Mouse (Mus musculus) adrenal gland, postnatal 4 days (tissue): ENCODE measurements around the gene Spata21. TPM values are rescaled to one million over a fixed set of nuclear protein-coding genes. Genes with fewer than 3 reads are reported as not detected.

ENCODE experiments used
- DNase-seq, 2 experiments: peaks; one replicate each; pipeline ENCODE4 v3.0.0; 2021 to 2022; ENCODE audit warnings: low spot score in 2 of 2, mixed read lengths in 2 of 2
- total RNA-seq, 2 experiments: library from RNA; stranded (reverse); gene quantifications; 2 replicates each; pipeline ENCODE4 v1.2.3; 2021

Spata21 gene
- total RNA-seq, 2 experiments from 2014 or later, result 0.68 to 0.81 TPM

- DNase-seq, result no peak
These were observed 14.0 kb upstream of the Spata21 start for GRCm38 (mm10) chr4:141074109-141074508.

GRCm38 (mm10) chr4:141076761-141077506 is 11.2 kb upstream of the Spata21 start:
- no peak for DNase-seq

GRCm38 (mm10) chr4:141077681-141078509 is 10.2 kb upstream of the Spata21 start, which contains the start of gene Necap2:
Necap2 (minus strand) TSS chr4:141078357.
- peak; percentile 78 to 84 for DNase-seq

DNA sequence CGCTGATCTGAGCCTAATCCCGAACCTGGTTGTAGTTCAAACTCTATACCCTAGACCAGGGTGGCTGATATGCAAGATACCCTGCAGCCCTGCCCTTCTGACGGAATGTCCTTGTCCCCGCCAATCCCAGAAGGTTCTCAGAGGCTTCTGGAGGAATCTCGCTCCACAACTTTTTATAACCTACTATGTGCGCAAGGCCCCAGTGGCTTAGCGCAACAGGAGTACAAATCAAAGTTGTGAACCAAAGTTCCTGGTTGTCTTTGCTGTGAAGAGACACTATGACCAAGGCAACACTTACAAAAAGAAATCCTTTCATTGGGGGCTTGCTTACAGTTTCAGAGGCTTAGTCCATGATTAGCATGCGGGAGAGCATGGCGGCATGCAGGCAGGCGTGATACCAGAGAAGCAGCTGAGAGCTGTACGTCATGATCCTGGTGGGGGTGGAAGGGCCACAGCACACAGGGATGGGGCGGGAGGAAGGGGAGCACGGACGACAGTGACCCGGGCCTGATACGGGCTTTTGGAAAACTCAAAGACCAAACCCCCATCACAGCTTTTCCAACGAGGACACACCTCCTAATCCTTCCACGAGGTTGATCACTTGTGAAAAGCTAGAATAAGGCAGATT is 9.5 kb upstream of the Spata21 start:
- no peak for DNase-seq

- DNase-seq, result no peak
These were observed 1.3 kb upstream of the Spata21 start for GRCm38 (mm10) chr4:141086862-141087261.

DNA sequence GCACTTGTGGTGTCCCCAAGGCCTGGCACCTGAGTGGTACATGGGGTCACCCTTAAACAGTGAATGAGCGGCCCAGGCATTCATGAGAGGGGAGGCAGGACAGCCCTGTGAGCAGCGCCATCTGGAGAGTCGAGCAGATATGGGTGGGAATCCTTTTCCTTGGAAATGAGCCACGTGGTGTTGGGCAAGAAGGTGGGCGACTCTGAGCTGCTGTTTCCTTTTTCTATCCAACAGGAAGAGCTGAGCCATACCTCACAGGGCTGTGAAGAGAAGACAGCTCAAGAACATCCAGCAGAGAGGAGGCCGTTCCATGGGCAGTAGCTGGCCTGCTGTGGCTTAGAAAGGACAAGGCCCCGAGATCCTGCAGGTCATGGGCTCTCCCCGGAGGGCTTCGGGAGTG is 581 bp downstream of the Spata21 start:
- DNase-seq, result no peak

DNA sequence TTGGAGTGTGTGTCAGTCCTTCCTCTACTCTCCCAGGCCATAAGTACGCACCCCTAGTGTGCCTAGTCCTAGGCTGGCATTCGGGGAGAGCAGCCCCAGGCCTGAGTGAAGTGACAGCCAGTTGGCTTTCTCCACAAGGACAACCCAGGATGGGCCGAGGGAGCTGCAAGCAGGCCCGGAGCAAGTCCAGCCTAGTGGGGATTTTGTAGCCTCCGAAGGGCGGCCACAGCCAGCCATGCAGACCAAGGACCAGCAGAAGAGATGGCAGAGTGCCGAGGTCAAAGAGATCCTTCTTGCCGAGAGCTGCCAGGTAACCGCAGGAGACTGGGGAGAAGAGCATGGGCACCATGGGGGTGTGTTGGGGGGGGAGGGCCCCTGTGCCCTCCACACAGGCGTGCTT is 6.9 kb downstream of the Spata21 start:
- no peak for DNase-seq

DNA sequence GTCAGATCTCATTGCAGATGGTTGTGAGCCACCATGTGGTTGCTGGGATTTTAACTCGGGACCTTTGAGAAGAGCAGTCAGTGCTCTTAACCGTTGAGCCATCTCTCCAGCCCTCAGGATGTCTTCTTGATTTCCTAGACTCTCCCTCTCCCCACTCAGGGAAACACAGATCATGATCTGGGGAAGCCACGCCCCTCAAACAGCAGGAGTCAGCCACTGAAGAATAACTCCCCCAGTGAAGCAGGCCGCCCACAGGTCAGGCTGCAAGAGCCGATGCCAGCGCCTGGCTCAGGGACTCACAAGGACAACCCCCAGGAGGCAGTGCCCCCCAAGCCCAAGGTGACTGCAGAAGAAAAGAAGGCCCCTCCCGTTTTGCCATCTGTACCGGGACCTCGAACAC is 8.6 kb downstream of the Spata21 start:
- no peak for DNase-seq

GRCm38 (mm10) chr4:141098935-141099334 is 10.8 kb downstream of the Spata21 start:
- no peak for DNase-seq

GRCm38 (mm10) chr4:141099956-141100355 is 11.8 kb downstream of the Spata21 start:
- no peak for DNase-seq

- no peak for DNase-seq
These were observed 13.2 kb downstream of the Spata21 start for GRCm38 (mm10) chr4:141101291-141101690.

- no peak for DNase-seq
These were observed 13.7 kb downstream of the Spata21 start for GRCm38 (mm10) chr4:141101855-141102254.

DNA sequence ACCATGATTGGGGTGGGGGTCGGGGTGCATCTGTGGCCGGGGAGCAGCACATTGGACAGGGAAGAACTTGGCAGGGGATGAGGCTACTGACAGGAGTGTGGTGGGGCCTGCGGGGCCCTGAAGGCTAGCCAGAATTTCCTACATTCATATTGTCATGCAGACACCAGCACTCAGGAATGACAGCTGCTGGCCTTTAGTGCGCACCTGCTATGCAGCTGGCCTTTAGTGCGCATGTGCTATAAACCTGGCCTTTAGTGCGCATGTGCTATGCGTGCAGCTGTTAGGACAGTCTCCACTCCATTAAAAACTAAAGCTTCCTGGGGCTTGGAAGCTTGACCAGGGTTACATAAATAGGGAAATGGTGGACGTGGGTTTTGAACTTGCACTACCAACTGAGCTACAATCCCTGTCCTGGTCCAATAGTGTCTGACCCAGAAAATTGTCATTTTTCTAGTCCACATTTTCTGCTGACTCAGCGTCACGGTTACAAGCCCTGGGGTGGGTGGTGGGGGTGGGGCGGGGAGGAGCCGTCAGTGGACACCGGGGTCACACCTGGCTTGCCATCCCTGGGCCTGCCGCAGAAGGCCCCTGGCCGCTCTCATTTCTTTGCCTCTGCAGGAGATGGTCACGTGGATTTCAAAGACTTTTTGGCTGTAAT is 18.5 kb downstream of the Spata21 start:
- no peak for DNase-seq

- DNase-seq, result no peak
These were observed 20.1 kb downstream of the Spata21 start for GRCm38 (mm10) chr4:141108196-141108732.

DNA sequence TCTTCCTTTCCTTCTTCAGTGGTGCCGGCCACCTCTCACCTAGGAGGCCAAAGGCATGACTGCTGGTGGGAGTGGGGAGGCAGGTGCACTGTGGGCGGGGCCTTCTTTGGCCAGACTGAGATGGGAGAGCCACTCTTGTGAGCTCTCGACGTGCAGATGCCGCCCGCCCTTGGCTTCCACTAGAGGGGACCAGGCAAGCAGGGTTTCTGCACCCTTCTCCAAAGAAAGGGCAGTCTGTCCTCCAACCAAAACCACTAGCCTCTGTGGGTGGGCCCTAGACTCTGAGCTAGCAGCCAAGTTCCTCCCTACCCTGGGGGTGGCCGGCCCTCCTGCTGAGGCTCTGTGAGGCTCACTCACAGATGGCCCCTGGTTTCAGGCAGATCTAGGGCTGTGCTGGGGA is 25.7 kb downstream of the Spata21 start:
- no peak for DNase-seq

GRCm38 (mm10) chr4:141114521-141114981 is 26.4 kb downstream of the Spata21 start:
- DNase-seq, result no peak

GRCm38 (mm10) chr4:141115398-141115797 is 27.3 kb downstream of the Spata21 start:
- DNase-seq, result no peak

DNA sequence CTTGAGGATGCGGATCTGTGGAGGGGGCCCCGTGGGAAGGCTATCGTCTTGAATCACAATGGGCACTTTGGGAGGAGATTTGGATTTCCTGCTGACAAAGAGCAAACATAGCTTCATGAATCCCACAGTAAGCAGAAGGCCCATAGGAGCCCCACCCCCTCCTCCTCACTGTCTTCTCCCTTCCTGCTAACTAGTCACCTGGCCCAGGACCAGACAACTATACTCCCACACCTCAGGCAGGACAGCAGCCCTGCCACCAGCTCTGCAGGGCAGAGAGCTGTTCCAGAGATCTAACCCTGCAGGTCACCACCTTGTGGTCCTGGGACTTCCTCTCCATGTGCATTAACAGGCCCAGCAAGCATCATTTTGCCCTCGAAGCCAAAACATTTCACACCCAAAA is 30.6 kb downstream of the Spata21 start:
- no peak for DNase-seq

DNA sequence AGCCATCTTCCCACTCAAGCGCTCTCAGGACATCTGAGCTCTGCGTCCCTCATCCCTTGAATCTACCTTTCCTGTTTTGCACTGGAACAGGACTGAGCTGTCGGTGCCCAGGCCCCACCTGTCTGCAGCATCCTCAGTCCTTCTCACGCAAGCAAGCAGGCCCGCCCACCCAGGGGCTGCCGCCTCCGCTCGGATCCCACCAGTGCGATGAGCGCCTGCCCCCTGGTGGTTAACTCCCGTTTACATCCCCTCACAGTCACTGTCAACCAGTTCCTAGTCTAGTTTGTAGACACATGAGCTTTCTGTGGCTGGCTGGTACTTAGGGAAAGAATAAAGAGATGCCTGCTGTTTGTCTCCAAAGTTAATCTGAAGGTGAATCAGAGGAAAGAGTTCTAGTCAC is 32.6 kb downstream of the Spata21 start:
- DNase-seq, result peak in 1 of 2 experiments; percentile 47

DNA sequence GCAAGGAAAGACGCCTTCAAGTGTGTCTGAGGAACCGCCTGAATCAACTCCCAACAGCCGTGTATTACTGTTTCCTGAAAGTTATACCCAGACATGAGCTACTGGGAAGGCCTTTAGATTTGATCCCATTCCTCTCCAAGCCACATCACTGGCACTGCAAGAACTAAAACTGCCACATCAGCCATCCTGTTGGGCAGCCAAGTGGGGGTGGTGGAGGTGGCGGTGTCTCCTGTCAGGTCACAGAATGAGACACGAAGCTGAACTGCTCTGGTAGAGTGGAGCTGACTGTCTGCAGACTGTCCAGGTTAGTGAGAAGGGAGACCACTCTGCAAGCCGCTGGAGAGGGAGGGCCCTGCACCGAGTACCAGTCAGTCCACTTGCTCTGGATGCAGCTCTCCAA is 34.5 kb downstream of the Spata21 start:
- DNase-seq, result no peak

DNA sequence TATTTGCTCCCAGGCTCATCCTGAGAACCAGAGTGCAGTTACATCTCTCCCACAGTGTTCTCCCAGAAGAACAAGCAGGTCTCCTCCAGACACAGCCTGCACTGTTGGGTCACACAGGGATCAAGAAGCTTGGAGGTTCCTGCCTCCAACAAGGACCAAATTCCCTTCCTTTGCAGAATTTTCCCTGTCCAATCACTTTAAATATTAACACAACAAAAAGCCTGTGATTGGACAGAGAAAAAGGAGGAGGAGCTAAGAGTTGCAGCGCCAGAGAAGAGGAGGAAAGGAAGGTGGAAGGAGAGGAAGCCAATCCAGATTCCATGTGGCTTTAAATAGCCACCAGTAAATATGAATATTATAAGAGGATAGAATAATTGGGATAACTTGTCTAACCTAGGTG is 34.9 kb downstream of the Spata21 start:
- no peak for DNase-seq
